Mouse (Mus musculus) stomach, postnatal 0 days (tissue): ENCODE measurements around the gene Hist1h3b. TPM values are rescaled to one million over a fixed set of nuclear protein-coding genes. Genes with fewer than 3 reads are reported as not detected.
A peak's percentile ranks its signal among the peaks of the same experiment; 100 is the strongest.
"Not testable (repeated sequence)": the region's sequence is repeated elsewhere in the genome, so short reads cannot be mapped to it uniquely, and the experiment has no call there.

Experiments used
- ATAC-seq: fragments of 200-750 bp; cut with Nextera tagmentation; 2 replicates; pipeline ENCODE4 v1.8.0; 2017; ENCODE audit not compliant: low FRiP score, low TSS enrichment
- DNase-seq: peaks from one replicate; pipeline ENCODE4 v3.0.0-alpha.2; 2016; ENCODE audit warnings: low spot score
- H3K27ac ChIP-seq: fragments of 300-500 bp; sonication (generic); replicated peaks from 2 replicates; pipeline ENCODE4 v1.5.1; 2014; ENCODE audit warnings: mild to moderate bottlenecking, control low read depth
- H3K27me3 ChIP-seq: fragments of 300-500 bp; sonication (generic); 2 replicates; pipeline ENCODE4 v1.6.1; 2014; ENCODE audit warnings: low read length; ENCODE audit not compliant: control insufficient read depth, insufficient read depth
- H3K36me3 ChIP-seq: fragments of 300-500 bp; sonication (generic); 2 replicates; pipeline ENCODE4 v1.6.1; 2014; ENCODE audit warnings: low read length, mixed read lengths; ENCODE audit not compliant: control insufficient read depth, insufficient read depth
- H3K4me1 ChIP-seq: fragments of 300-500 bp; sonication (generic); replicated peaks from 2 replicates; pipeline ENCODE4 v1.6.1; 2014; ENCODE audit warnings: antibody characterized with exemption; ENCODE audit not compliant: control insufficient read depth, insufficient read depth
- H3K4me2 ChIP-seq: fragments of 300-500 bp; sonication (generic); replicated peaks from 2 replicates; pipeline ENCODE4 v1.6.1; 2014; ENCODE audit warnings: low read depth, mild to moderate bottlenecking, control low read depth, moderate library complexity
- H3K4me3 ChIP-seq: fragments of 300-500 bp; sonication (generic); 2 replicates; pipeline ENCODE4 v1.5.1; 2014; ENCODE audit warnings: low read depth, low read length, control low read depth
- H3K9ac ChIP-seq: fragments of 300-500 bp; sonication (generic); 2 replicates; pipeline ENCODE4 v1.6.1; 2014; ENCODE audit warnings: mild to moderate bottlenecking, low read length, control low read depth, mixed read lengths
- H3K9me3 ChIP-seq: fragments of 300-500 bp; sonication (generic); 2 replicates; pipeline ENCODE4 v1.6.1; 2016; ENCODE audit warnings: low read length; ENCODE audit not compliant: control insufficient read depth
- CTCF ChIP-seq: IDR thresholded peaks from 2 replicates; pipeline ENCODE4 v1.5.1; 2016; ENCODE audit warnings: antibody characterized with exemption, low read depth, mild to moderate bottlenecking, moderate library complexity
- EP300 ChIP-seq: optimal IDR thresholded peaks from 2 replicates; pipeline ENCODE3; 2016; ENCODE audit warnings: antibody characterized with exemption
- WGBS: fragments of 180-500 bp; shearing (Covaris S2); extraction: QIAGEN DNeasy Blood & Tissue Kit; methylation state at CpG from one replicate; pipeline ENCODE4 v1.1.7; 2014; 5-methylcytosine and 5-hydroxymethylcytosine counted together
- polyA plus RNA-seq: library from polyadenylated mRNA; unstranded; fragments of >200 nt; fragmentation: Nextera tagmentation; extraction: Ambion mirVana; gene quantifications from 2 replicates; pipeline ENCODE4 v1.2.1, GENCODE M21; 2015

Hist1h3b gene
- polyA plus RNA-seq, 1 experiment from 2014 or later, result 6.7 TPM

- H3K9ac ChIP-seq, result peak within 1 kb of the TSS; percentile 58
- H3K27ac ChIP-seq, result peak within 1 kb of the TSS; percentile 88
- peaks cover 3% of the 10 kb centered on the region; the same call in 1 of the 2 replicates for H3K4me1 ChIP-seq
- H3K4me2 ChIP-seq, result peak within 1 kb of the TSS; percentile 90
- no peaks in the 10 kb centered on the region for H3K27me3 ChIP-seq
- peak within 1 kb of the TSS; percentile 52 for H3K4me3 ChIP-seq
- H3K36me3 ChIP-seq, result no peaks in the 10 kb centered on the region
- ATAC-seq, result peak; percentile 84
- H3K9me3 ChIP-seq, result no peaks in the 10 kb centered on the region
- WGBS, result under 1% methylated on average over 61 of the region's 72 CpGs
- peak; percentile 99 for DNase-seq
- TF ChIP-seq EP300 (peak; percentile 47), CTCF (no peak)
Observed at GRCm38 (mm10) chr13:23760972-23761864, 9.2 kb downstream of the Hist1h3b start, which contains the start of gene Hist1h4a. Gene Hist1h4a, minus strand, starts transcription at chr13:23761230.

GRCm38 (mm10) chr13:23761871-23762821, 10.1 kb downstream of the Hist1h3b start, which contains the start of gene Hist1h3a:
Gene Hist1h3a, minus strand, starts transcription at chr13:23762386.
- peak; percentile 59 for ATAC-seq
- peak; percentile 47 for DNase-seq

GRCm38 (mm10) chr13:23763242-23763585, 11.1 kb downstream of the Hist1h3b start:
- Histone ChIP-seq H3K9ac (peak overlapping the region; percentile 47), H3K4me3 (peak overlapping the region; percentile 52), H3K27ac (peak overlapping the region; percentile 88), H3K27me3 (no peaks in the 10 kb centered on the region), H3K4me1 (peaks cover 3% of the 10 kb centered on the region; the same call in 1 of the 2 replicates), H3K9me3 (no peaks in the 10 kb centered on the region), H3K36me3 (no peaks in the 10 kb centered on the region), H3K4me2 (peak overlapping the region; percentile 90)
- no peak for ATAC-seq
- 0% methylated on average over 10 of the region's 10 CpGs for WGBS
- TF ChIP-seq CTCF (no peak), EP300 (no peak)
- peak; percentile 92 for DNase-seq

More at GRCm38 (mm10) chr13:23761871-23762821, 10.1 kb downstream of the Hist1h3b start, which contains the start of gene Hist1h3a:
- not testable (repeated sequence) for H3K36me3 ChIP-seq, H3K9me3 ChIP-seq, H3K4me1 ChIP-seq, H3K27me3 ChIP-seq
- WGBS, result under 1% methylated on average over 29 of the region's 52 CpGs
- Histone ChIP-seq H3K4me2 (peak within 1 kb of the TSS; percentile 90), H3K27ac (peak within 1 kb of the TSS; percentile 88), H3K4me3 (peak within 1 kb of the TSS; percentile 52), H3K9ac (peak within 1 kb of the TSS; percentile 58)
- peak; percentile 46 for TF ChIP-seq EP300

- Histone ChIP-seq H3K4me3 (peak within 1 kb of the TSS; percentile 52), H3K9me3 (no peaks in the 10 kb centered on the region), H3K27me3 (no peaks in the 10 kb centered on the region), H3K4me1 (peaks cover 3% of the 10 kb centered on the region; the same call in 1 of the 2 replicates), H3K4me2 (peak within 1 kb of the TSS; percentile 90), H3K27ac (peak within 1 kb of the TSS; percentile 90), H3K36me3 (no peaks in the 10 kb centered on the region), H3K9ac (peak within 1 kb of the TSS; percentile 71)
- DNase-seq, result no peak
- TF ChIP-seq CTCF (no peak), EP300 (peak; percentile 91)
- 3% methylated on average over 34 of the region's 34 CpGs for WGBS
- ATAC-seq, result peak; percentile 78
Observed at GRCm38 (mm10) chr13:23763586-23764323, 11.7 kb downstream of the Hist1h3b start, which contains the start of gene Hist1h1a. Gene Hist1h1a, plus strand, starts transcription at chr13:23763666.
